Mouse (Mus musculus) ovary, postnatal 10 days (tissue): Measurements from ENCODE around the gene Fmn2.

Experiments
- DNase-seq: peaks from one replicate; pipeline ENCODE4 v3.0.0; 2022; ENCODE audit warnings: low spot score

Fmn2 gene

GRCm38 (mm10) chr1:174557841-174558240 lies 56.2 kb downstream of the Fmn2 start:
- DNase-seq: no peak

GRCm38 (mm10) chr1:174558488-174558887 lies 56.9 kb downstream of the Fmn2 start:
- DNase-seq: no peak

- no peak for DNase-seq
Measured at GRCm38 (mm10) chr1:174564561-174564960, 62.9 kb downstream of the Fmn2 start.

GRCm38 (mm10) chr1:174568609-174569008 lies 67.0 kb downstream of the Fmn2 start:
- DNase-seq: no peak

GRCm38 (mm10) chr1:174592420-174592980 lies 90.9 kb downstream of the Fmn2 start:
- DNase-seq: no peak

GRCm38 (mm10) chr1:174594989-174595388 lies 93.4 kb downstream of the Fmn2 start:
- peak; percentile 15 for DNase-seq

GRCm38 (mm10) chr1:174597495-174597894 lies 95.9 kb downstream of the Fmn2 start:
- DNase-seq: no peak

GRCm38 (mm10) chr1:174598226-174598625 lies 96.6 kb downstream of the Fmn2 start:
- DNase-seq: no peak

- DNase-seq: no peak
Measured at GRCm38 (mm10) chr1:174600041-174600440, 98.4 kb downstream of the Fmn2 start.

GRCm38 (mm10) chr1:174600620-174601019 lies 99.0 kb downstream of the Fmn2 start:
- DNase-seq: no peak

- no peak for DNase-seq
Measured at GRCm38 (mm10) chr1:174617368-174617767, 115.7 kb downstream of the Fmn2 start.

- no peak for DNase-seq
Measured at GRCm38 (mm10) chr1:174621512-174621911, 119.9 kb downstream of the Fmn2 start.

- DNase-seq: no peak
Measured at GRCm38 (mm10) chr1:174623054-174623453, 121.4 kb downstream of the Fmn2 start.

GRCm38 (mm10) chr1:174630074-174630473 lies 128.4 kb downstream of the Fmn2 start:
- no peak for DNase-seq

GRCm38 (mm10) chr1:174636291-174636690 lies 134.7 kb downstream of the Fmn2 start:
- DNase-seq: no peak

GRCm38 (mm10) chr1:174637564-174638085 lies 136.0 kb downstream of the Fmn2 start:
- DNase-seq: no peak

- no peak for DNase-seq
Measured at GRCm38 (mm10) chr1:174640901-174641300, 139.3 kb downstream of the Fmn2 start.

- DNase-seq: no peak
Measured at GRCm38 (mm10) chr1:174643431-174644010, 141.9 kb downstream of the Fmn2 start.

- DNase-seq: no peak
Measured at GRCm38 (mm10) chr1:174649421-174649826, 147.8 kb downstream of the Fmn2 start.

- DNase-seq: no peak
Measured at GRCm38 (mm10) chr1:174654565-174654964, 152.9 kb downstream of the Fmn2 start.

GRCm38 (mm10) chr1:174655354-174655753 lies 153.7 kb downstream of the Fmn2 start:
- no peak for DNase-seq

- DNase-seq: no peak
Measured at GRCm38 (mm10) chr1:174656554-174656953, 154.9 kb downstream of the Fmn2 start.

- no peak for DNase-seq
Measured at GRCm38 (mm10) chr1:174659459-174660223, 158.0 kb downstream of the Fmn2 start.
